Mouse (Mus musculus) heart, embryonic 16.5 days (tissue): ENCODE measurements around the gene Iqgap3. TPM values are rescaled to one million over a fixed set of nuclear protein-coding genes. Genes with fewer than 3 reads are reported as not detected.
A peak's percentile ranks its signal among the peaks of the same experiment; 100 is the strongest.

Experiments used
- ATAC-seq: fragments of 200-750 bp; cut with Nextera tagmentation; replicated peaks from 2 replicates; pipeline ENCODE4 v1.8.0; 2017; ENCODE audit warnings: moderate number of reproducible peaks; ENCODE audit not compliant: insufficient read depth, low FRiP score; ENCODE audit errors: extremely low read depth
- H3K27ac ChIP-seq: fragments of 300-500 bp; sonication (generic); 2 replicates; pipeline ENCODE4 v1.5.1; 2014; ENCODE audit warnings: mild to moderate bottlenecking, low read length, control low read depth, moderate library complexity
- H3K27me3 ChIP-seq: fragments of 300-500 bp; sonication (generic); 2 replicates; pipeline ENCODE4 v1.6.1; 2014; ENCODE audit warnings: low read length, mixed read lengths; ENCODE audit not compliant: control insufficient read depth, insufficient read depth
- H3K36me3 ChIP-seq: fragments of 300-500 bp; sonication (generic); 2 replicates; pipeline ENCODE4 v1.6.1; 2014; ENCODE audit not compliant: control insufficient read depth, insufficient read depth
- H3K4me1 ChIP-seq: fragments of 300-500 bp; sonication (generic); 2 replicates; pipeline ENCODE4 v1.6.1; 2014; ENCODE audit warnings: low read length, mixed read lengths; ENCODE audit not compliant: control insufficient read depth, insufficient read depth
- H3K4me2 ChIP-seq: fragments of 300-500 bp; sonication (generic); 2 replicates; pipeline ENCODE4 v1.6.1; 2014; ENCODE audit warnings: low read depth, mild to moderate bottlenecking, control low read depth, low read length
- H3K4me3 ChIP-seq: fragments of 300-500 bp; sonication (generic); 2 replicates; pipeline ENCODE4 v1.5.1; 2014; ENCODE audit warnings: mild to moderate bottlenecking, control low read depth, low read length
- H3K9ac ChIP-seq: fragments of 300-500 bp; sonication (generic); 2 replicates; pipeline ENCODE4 v1.6.1; 2014; ENCODE audit warnings: low read length, control low read depth
- H3K9me3 ChIP-seq: fragments of 300-500 bp; sonication (generic); replicated peaks from 2 replicates; pipeline ENCODE4 v1.6.1; 2016; ENCODE audit warnings: low read length; ENCODE audit not compliant: control insufficient read depth
- WGBS: fragments of 180-500 bp; shearing (Covaris S2); extraction: QIAGEN DNeasy Blood & Tissue Kit; methylation state at CpG from one replicate; pipeline ENCODE4 v1.1.7; 2014; 5-methylcytosine and 5-hydroxymethylcytosine counted together
- polyA plus RNA-seq: library from polyadenylated mRNA; unstranded; fragments of >200 nt; fragmentation: Nextera tagmentation; extraction: Ambion mirVana; gene quantifications from 2 replicates; pipeline ENCODE4 v1.2.1, GENCODE M21; 2015

Iqgap3 gene
- polyA plus RNA-seq, 1 experiment from 2014 or later, result 23.6 TPM

DNA sequence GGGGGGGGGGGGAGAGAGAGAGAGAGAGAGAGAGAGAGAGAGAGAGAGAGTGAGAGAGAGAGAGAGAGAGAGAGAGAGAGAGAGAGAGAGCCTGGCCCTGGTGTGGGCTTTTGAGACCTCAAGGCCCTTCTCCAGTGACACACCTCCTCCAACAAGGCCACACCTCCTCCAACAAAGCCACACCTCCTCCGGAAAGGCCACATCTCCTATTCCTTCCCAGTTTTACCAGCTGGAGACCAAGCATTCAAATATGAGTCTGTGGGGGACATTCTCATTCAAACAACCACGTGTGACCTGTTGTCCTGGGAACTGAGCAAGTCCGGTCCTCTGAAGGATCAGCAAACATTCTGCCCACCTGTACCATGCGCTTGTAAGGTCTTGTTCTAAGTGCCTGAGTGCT is 47.2 kb downstream of the Iqgap3 start:
- ATAC-seq, result no peak

DNA sequence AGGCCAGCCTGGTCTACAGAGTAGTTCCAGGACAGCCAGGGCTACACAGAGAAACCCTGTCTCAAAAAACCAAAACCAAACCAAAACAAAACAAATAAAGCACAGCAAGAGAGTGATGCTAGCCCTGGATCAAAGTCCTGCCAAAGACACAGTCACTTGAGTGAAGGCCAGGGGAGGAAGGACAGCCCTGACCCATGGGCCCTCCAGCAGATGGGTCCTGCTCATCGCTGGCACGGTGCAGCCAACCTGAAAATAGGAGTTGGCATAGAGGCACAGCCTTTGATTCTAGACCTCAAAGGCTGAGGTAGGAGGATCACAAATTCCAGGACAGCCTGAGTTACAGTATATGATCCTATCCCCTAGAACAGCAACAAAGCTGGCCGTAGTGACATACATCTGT is 49.3 kb downstream of the Iqgap3 start:
- 89% methylated on average over 3 of the region's 3 CpGs for WGBS
- peaks cover 32% of the 10 kb centered on the region for H3K4me1 ChIP-seq
- no peaks in the 10 kb centered on the region for H3K36me3 ChIP-seq
- H3K4me2 ChIP-seq, result no peak overlapping the region
- H3K9ac ChIP-seq, result no peak overlapping the region
- H3K9me3 ChIP-seq, result no peaks in the 10 kb centered on the region
- H3K27ac ChIP-seq, result no peak overlapping the region
- no peak for ATAC-seq
- H3K4me3 ChIP-seq, result no peak overlapping the region
- H3K27me3 ChIP-seq, result no peaks in the 10 kb centered on the region

More for the DNA sequence above, 47.2 kb downstream of the Iqgap3 start:
- Histone ChIP-seq H3K9me3 (no peaks in the 10 kb centered on the region), H3K27ac (no peak overlapping the region), H3K4me1 (peaks cover 24% of the 10 kb centered on the region), H3K4me3 (no peak overlapping the region), H3K9ac (no peak overlapping the region), H3K4me2 (no peak overlapping the region), H3K27me3 (no peaks in the 10 kb centered on the region), H3K36me3 (no peaks in the 10 kb centered on the region)
- 61% methylated on average over 4 of the region's 4 CpGs for WGBS

DNA sequence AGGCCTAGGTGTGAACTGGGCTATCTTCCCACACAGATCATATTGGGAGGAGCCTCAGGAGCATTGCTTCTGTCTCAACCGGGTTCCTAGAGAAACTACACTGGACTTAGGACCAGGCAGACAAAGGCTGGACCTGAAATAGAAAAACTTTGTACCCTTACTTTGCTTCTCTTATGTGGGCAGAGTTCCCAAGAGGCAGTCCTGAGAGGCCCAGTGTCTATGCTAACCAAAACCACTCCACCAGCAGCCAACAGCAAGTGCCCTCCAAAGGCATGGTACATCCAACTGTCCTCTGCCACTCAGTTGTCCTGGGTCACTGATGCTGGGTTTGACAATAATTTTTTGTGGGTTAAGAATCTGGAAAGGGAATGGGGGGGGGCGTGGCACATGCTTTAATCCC is 50.7 kb downstream of the Iqgap3 start:
- H3K4me1 ChIP-seq, result peaks cover 38% of the 10 kb centered on the region
- H3K4me3 ChIP-seq, result no peak overlapping the region
- no peaks in the 10 kb centered on the region for H3K27me3 ChIP-seq
- H3K4me2 ChIP-seq, result no peak overlapping the region
- ATAC-seq, result no peak
- H3K36me3 ChIP-seq, result no peaks in the 10 kb centered on the region
- 0 out of 2 replicates have a peak overlapping the region, but pooled peaks have one; percentile 13 for H3K9ac ChIP-seq
- 73% methylated on average over 2 of the region's 2 CpGs for WGBS
- H3K27ac ChIP-seq, result peak overlapping the region; percentile 99
- H3K9me3 ChIP-seq, result no peaks in the 10 kb centered on the region

DNA sequence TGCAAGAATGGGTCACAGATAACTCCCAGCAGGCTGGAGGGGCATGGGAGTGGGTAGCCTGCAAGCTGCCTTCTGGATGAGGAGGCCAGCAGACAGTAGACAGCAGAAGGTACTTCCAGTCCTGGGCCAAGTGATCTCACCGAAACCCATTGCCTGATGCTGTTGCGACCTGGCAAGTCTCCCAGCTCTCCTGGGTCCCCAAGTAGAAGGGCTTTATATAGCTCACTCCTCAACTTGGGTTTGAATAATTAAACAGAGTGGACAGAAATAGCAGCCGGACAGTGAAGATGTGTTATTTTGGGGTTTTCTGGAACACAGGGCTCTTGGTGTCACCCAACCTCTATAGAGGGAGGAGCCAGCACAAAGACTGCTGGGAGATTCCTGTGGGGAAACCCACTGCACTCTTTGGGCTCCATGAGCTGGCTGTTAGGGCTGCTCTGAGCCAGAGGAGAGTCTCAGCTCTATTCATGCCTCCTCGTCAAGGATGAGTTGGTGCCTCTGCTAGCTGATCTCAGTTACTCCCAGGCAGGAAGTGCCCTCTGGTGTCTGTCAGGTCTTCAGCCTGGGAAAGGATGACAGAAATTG is 51.5 kb downstream of the Iqgap3 start:
- WGBS, result 30% methylated on average over 4 of the region's 4 CpGs
- ATAC-seq, result peak; percentile 80
- Histone ChIP-seq H3K4me2 (peak overlapping the region; percentile 75), H3K9ac (peak overlapping the region; percentile 76), H3K9me3 (no peaks in the 10 kb centered on the region), H3K4me3 (peak overlapping the region; percentile 40), H3K4me1 (peaks cover 44% of the 10 kb centered on the region), H3K36me3 (no peaks in the 10 kb centered on the region), H3K27ac (peak overlapping the region; percentile 99), H3K27me3 (no peaks in the 10 kb centered on the region)

DNA sequence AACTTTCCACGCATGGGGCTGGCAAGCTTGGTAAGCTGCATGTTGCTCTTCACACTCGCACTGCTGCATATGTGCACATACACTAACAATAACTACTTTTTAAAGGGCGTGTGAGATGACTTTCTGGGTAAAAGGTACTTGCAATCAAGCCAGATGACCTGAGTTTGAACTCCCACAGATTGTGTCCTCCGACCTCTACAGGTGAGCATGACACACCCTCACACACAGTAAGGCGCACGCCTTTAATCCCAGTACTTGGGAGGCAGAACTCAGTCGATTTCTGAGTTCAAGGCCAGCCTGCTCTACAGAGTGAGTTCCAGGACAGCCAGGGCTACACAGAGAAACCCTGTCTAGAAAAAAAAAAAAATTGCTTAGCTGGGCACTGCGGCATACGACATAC is 54.6 kb downstream of the Iqgap3 start:
- no peaks in the 10 kb centered on the region for H3K36me3 ChIP-seq
- no peaks in the 10 kb centered on the region for H3K27me3 ChIP-seq
- no peak overlapping the region for H3K4me3 ChIP-seq
- H3K4me2 ChIP-seq, result no peak overlapping the region
- 85% methylated on average over 9 of the region's 9 CpGs for WGBS
- ATAC-seq, result no peak
- peaks cover 69% of the 10 kb centered on the region for H3K4me1 ChIP-seq
- no peaks in the 10 kb centered on the region for H3K9me3 ChIP-seq
- no peak overlapping the region for H3K27ac ChIP-seq
- no peak overlapping the region for H3K9ac ChIP-seq

DNA sequence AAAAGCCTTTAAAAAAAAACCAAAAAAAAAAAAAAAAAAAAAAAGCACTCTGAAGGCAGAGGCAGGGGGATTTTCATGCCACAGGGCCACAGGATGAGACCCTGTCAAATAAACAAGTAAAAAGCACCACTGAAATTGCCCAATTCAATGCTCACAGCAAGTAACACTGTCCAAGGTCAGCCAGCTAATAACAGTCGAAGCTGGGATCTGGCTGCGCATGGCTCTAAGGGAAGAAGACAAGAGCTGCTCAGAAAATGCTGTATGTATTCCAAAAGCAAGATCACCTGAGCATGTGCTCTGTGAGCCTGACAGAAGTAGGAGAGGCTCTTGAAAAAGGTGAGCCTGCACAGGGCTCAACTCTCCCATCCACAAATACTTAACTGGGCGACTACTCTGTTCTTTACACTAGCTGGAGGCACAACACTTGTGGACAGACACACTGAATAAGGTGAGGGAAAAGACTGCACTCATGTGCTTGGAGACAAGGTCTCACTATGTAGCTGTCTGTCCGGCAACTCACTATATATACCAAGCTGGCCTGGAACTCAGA is 55.2 kb downstream of the Iqgap3 start:
- WGBS, result 68% methylated on average over 4 of the region's 4 CpGs
- peak overlapping the region; percentile 100 for H3K27ac ChIP-seq
- no peak for ATAC-seq
- H3K4me3 ChIP-seq, result no peak overlapping the region
- H3K4me1 ChIP-seq, result peaks cover 67% of the 10 kb centered on the region
- no peaks in the 10 kb centered on the region for H3K36me3 ChIP-seq
- no peaks in the 10 kb centered on the region for H3K9me3 ChIP-seq
- peak overlapping the region; percentile 95 for H3K4me2 ChIP-seq
- no peaks in the 10 kb centered on the region for H3K27me3 ChIP-seq
- H3K9ac ChIP-seq, result peak overlapping the region; percentile 77

DNA sequence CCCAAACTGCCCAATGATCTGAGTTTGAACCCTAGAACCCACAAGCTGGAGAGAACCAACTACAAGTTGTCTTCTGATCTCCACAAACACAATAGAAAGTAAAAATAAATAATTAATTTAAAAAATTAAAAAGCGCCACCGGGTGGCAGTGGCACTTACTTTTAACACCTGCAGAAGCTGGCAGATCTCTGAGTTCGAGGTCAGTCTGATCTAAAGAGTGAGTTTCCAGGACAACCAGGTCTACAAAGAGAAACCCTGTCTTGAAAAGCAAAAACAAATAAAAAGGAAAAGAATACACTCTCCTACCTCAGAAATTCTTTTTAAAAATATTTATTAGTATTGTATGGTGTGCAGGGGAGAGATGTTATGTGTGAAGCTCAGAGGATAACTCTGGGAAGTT is 56.0 kb downstream of the Iqgap3 start:
- ATAC-seq, result no peak
- Histone ChIP-seq H3K9me3 (no peaks in the 10 kb centered on the region), H3K4me1 (peaks cover 59% of the 10 kb centered on the region), H3K4me2 (peak overlapping the region; percentile 95), H3K36me3 (no peaks in the 10 kb centered on the region), H3K27ac (peak overlapping the region; percentile 100), H3K4me3 (peak overlapping the region; percentile 64), H3K9ac (peak overlapping the region; percentile 77), H3K27me3 (no peaks in the 10 kb centered on the region)
- WGBS, result 5% methylated on average over 3 of the region's 3 CpGs

DNA sequence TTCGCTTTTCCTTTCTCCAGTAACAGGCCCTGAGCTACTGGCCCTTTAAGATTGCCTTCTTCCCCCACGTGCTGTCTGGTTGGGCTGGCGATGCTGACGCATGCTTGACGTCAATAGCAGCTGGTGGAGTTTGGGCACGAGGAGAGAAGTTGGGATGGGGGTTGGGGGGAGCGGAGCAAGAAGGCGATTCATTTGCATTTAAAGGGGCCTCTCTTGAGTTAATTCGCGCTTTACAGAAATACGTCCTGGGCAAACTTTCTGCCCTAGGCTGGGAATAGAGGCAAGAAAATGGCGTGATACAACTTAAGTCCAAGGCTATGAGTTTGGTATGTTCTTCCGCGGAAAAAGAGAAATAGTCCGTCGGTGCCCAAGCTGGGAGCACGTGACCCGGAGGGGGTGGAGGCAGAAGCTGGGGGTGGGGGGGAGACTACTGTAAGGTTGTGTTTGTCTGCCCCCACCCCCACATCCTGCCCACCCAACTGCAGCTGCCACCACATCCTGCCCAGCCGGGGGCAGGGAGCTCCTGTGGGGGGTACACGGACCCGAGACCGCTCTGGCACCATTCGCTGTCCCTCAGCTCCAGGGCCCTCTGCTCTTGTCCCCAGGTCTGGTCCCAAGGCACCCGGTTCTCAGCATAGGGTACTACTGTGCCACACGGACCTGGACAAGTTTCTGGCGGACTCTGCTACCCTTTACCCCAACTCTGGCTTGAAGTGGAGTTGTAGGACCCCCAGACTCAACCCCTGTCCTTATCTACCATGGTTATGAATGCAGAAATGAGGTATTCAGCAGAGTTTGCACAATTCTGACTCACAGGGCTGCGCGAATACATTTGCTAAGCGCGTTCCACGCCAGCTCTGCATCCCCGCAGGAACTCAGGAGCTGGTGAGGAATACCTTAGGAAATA is 56.8 kb downstream of the Iqgap3 start:
- ATAC-seq, result peak; percentile 67
- H3K9ac ChIP-seq, result peak overlapping the region; percentile 77
- no peaks in the 10 kb centered on the region for H3K27me3 ChIP-seq
- H3K36me3 ChIP-seq, result no peaks in the 10 kb centered on the region
- peak overlapping the region; percentile 100 for H3K27ac ChIP-seq
- H3K4me3 ChIP-seq, result peak overlapping the region; percentile 64
- under 1% methylated on average over 32 of the region's 32 CpGs for WGBS
- H3K4me2 ChIP-seq, result peak overlapping the region; percentile 95
- peaks cover 53% of the 10 kb centered on the region for H3K4me1 ChIP-seq
- no peaks in the 10 kb centered on the region for H3K9me3 ChIP-seq
